Mouse (Mus musculus): ENCODE results near the gene Gm21961. TPM values are rescaled to one million over a fixed set of nuclear protein-coding genes. Genes with fewer than 3 reads are reported as not detected.

The Gm21961 gene
- total and polyA plus RNA-seq, 2 experiments, result not detected

DNA sequence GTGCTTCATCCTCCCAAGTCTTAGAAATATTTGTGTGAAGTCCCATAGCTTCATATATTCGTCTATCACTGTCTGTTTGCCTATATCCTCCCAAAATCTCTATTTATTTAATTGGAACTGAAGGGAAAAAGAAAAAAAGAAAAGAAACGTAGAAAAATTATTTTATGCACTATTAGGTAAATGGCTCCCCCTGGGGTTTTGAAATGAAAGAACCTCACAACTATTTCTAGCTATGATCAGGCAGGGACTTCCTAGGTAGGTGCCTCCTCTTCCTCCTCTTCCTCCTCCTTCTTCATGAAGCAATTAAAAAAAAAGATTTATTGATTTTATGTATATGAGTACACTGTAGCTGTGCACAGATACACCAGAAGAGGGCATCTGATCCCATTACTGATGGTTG lies 34.7 kb downstream of the Gm21961 start:
- Histone ChIP-seq H3K79me2 (ENCODE audit: control insufficient read depth, insufficient read depth, low read length) (no peaks in the 10 kb centered on the region), H3K4me3 (ENCODE audit: insufficient read depth, low read depth, low read length) (no peak overlapping the region), H3K27ac (replicated peaks; ENCODE audit: insufficient read depth, low read depth, low read length) (no peak overlapping the region), H3K9ac (ENCODE audit: low read depth, low read length) (no peak overlapping the region), H3K27me3 (ENCODE audit: control insufficient read depth, insufficient read depth, low read length) (no peaks in the 10 kb centered on the region), H3K4me1 (ENCODE audit: control insufficient read depth, insufficient read depth, low read length) (no peaks in the 10 kb centered on the region), H3K36me3 (ENCODE audit: control insufficient read depth, insufficient read depth, low read length) (no peaks in the 10 kb centered on the region)
- DNase-seq (ENCODE audit: extremely low read depth, low read depth, low spot score), result no peak
- WGBS, result 49% methylated on average over 2 of the region's 2 CpGs
- TF ChIP-seq CTCF (IDR thresholded peaks at IDR 0.05; ENCODE audit: low read depth, low read length), result no peak
- TF ChIP-seq POLR2A (IDR thresholded peaks at IDR 0.05; ENCODE audit: extremely low read depth, insufficient read depth, low read length), result no peak

DNA sequence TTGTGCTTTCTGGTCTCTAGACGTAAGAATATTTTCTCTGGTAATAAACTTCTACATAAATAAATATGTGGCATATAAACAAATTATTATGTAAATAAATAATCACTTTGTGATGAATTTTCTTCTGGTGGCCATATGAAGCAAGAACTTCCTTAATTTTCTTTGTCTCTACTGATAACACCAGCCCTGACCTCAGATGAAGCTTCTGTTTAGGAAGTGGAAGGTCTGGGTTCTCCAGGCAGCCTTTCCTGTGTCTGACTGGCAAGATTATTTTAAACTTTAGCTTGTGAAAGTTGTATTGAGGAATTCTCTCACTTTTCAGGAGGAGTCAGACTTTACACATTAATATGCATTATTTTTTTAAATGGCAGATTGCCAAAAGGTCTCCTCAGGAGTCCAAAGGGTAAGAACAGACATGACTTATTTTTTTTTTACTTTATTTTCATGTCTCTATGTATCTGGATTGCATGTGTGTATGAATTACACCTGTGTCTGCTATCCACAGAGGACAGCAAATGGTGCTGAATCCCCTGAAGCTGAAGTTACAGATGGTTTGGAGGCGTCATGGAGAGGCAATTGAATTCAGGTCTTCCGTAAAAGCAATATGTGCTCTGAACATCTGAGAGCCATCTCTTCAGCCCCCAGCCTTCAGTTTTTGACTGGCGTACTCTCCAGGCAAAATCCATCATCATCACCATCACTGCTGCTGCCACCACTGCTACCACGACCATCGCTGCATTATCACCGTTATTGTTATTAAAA lies 38.5 kb downstream of the Gm21961 start:
- Histone ChIP-seq H3K36me3 (ENCODE audit: control insufficient read depth, insufficient read depth, low read length) (no peaks in the 10 kb centered on the region), H3K79me2 (ENCODE audit: control insufficient read depth, insufficient read depth, low read length) (no peaks in the 10 kb centered on the region), H3K4me1 (ENCODE audit: control insufficient read depth, insufficient read depth, low read length) (no peaks in the 10 kb centered on the region), H3K27me3 (ENCODE audit: control insufficient read depth, insufficient read depth, low read length) (no peaks in the 10 kb centered on the region), H3K4me3 (ENCODE audit: insufficient read depth, low read depth, low read length) (no peak overlapping the region), H3K9ac (ENCODE audit: low read depth, low read length) (no peak overlapping the region), H3K27ac (replicated peaks; ENCODE audit: insufficient read depth, low read depth, low read length) (no peak overlapping the region)
- 90% methylated on average over 7 of the region's 7 CpGs for WGBS
- TF ChIP-seq CTCF (IDR thresholded peaks at IDR 0.05; ENCODE audit: low read depth, low read length) (no peak), POLR2A (IDR thresholded peaks at IDR 0.05; ENCODE audit: extremely low read depth, insufficient read depth, low read length) (no peak)
- DNase-seq (ENCODE audit: extremely low read depth, low read depth, low spot score), result no peak

Other genes with a start within 250 kb of the Gm21961 start
- gene Gm21798, start 197.2 kb downstream of the Gm21961 start, total RNA-seq (2014; rRNA removed), result not detected in 2 replicates
- not detected in 2 replicates for gene Gm21798, start 197.2 kb downstream of the Gm21961 start, polyA plus RNA-seq (2012; rRNA removed)